Mouse (Mus musculus) olfactory bulb, adult 2 months (tissue): Measurements from ENCODE around the gene Hnrnpc.
"Not testable (repeated sequence)": the region's sequence is repeated elsewhere in the genome, so short reads cannot be mapped to it uniquely, and the experiment has no call there.

ENCODE experiments used
- CTCF ChIP-seq: fragments of 200-500 bp; IDR thresholded peaks from 2 replicates; pipeline ENCODE4 v1.5.1; 2012; ENCODE audit warnings: low read depth, mild to moderate bottlenecking, low read length, moderate library complexity; ENCODE audit not compliant: insufficient read depth
- POLR2A ChIP-seq: fragments of 200-500 bp; IDR thresholded peaks from 2 replicates; pipeline ENCODE4 v1.6.1; 2012; ENCODE audit warnings: mild to moderate bottlenecking, low read depth, low read length, moderate library complexity; ENCODE audit not compliant: insufficient read depth

DNA sequence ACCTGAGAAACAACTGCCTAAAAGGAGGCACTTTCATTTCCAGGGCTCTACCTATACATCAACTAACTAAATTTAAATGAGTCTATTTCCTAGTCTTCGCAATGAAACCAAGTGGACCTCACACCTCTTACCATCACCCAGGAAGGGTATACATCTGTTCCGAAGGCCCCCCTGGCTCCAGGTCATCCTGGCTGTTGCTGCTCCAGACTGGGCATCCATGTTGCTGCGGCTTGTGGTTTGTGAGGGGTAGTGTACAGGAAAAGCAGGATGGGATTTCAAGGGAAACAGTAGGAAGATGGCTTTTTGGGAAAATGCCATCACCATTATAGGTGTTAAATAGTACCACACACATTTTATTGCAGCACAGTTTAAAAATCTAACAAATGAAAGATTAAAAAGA, 6.6 kb downstream of the Hnrnpc start:
- TF ChIP-seq POLR2A, CTCF: not testable (repeated sequence)
